Mouse (Mus musculus) gastrocnemius, postnatal 4 days (tissue): ENCODE measurements around the gene Crk. TPM values are rescaled to one million over a fixed set of nuclear protein-coding genes. Genes with fewer than 3 reads are reported as not detected.

Experiments used
- DNase-seq, 2 experiments: peaks; one replicate each; pipeline ENCODE4 v3.0.0; 2021 to 2022; ENCODE audit warnings: low spot score in 2 of 2, mixed read lengths in 2 of 2
- total RNA-seq, 2 experiments: library from RNA; stranded (reverse); gene quantifications; 2 replicates each; pipeline ENCODE4 v1.2.3; 2021

The Crk gene
- total RNA-seq, 2 experiments from 2014 or later: 67.5 to 76.6 TPM

- DNase-seq: no peak
These were observed 56.6 kb downstream of the Crk start for GRCm38 (mm10) chr11:75735462-75736252.

- no peak for DNase-seq
These were observed 57.9 kb downstream of the Crk start for GRCm38 (mm10) chr11:75736978-75737377.

- DNase-seq: no peak
These were observed 58.9 kb downstream of the Crk start for GRCm38 (mm10) chr11:75737806-75738476.

- no peak for DNase-seq
These were observed 59.4 kb downstream of the Crk start for GRCm38 (mm10) chr11:75738477-75738821.

- DNase-seq: no peak
These were observed 61.1 kb downstream of the Crk start for GRCm38 (mm10) chr11:75740204-75740603.

- DNase-seq: no peak
These were observed 62.6 kb downstream of the Crk start for GRCm38 (mm10) chr11:75741615-75742014.

GRCm38 (mm10) chr11:75744761-75745160, 65.7 kb downstream of the Crk start:
- DNase-seq: no peak

GRCm38 (mm10) chr11:75750537-75750936, 71.5 kb downstream of the Crk start:
- no peak for DNase-seq

- no peak for DNase-seq
These were observed 72.0 kb downstream of the Crk start for GRCm38 (mm10) chr11:75751082-75751481.

Other genes starting within 250 kb of the Crk start
- gene Serpinf2, start 239.7 kb upstream of the Crk start, total RNA-seq: 1 to 10 TPM in 1 of 2 experiments, under 1 TPM in 1; 0.32 to 2.7 TPM
- 10 to 100 TPM in 1 of 2 experiments, 1 to 10 TPM in 1; 9.3 to 10.4 TPM for gene Wdr81, start 224.5 kb upstream of the Crk start, total RNA-seq
- 10 to 100 TPM in 1 of 2 experiments, 1 to 10 TPM in 1; 9.6 to 12.6 TPM for gene Tlcd2, start 217.5 kb upstream of the Crk start, total RNA-seq
- 10 to 100 TPM; 97.2 TPM for gene Prpf8, start 192.4 kb upstream of the Crk start, total RNA-seq
- 10 to 100 TPM; 16.4 to 24.5 TPM for gene Rilp, start 169.2 kb upstream of the Crk start, total RNA-seq
- 1 to 10 TPM; 7.5 to 9.0 TPM for gene Scarf1, start 165.7 kb upstream of the Crk start, total RNA-seq
- gene Slc43a2, start 147.6 kb upstream of the Crk start, total RNA-seq: 10 to 100 TPM; 22.2 to 25.0 TPM
- 100 to 1,000 TPM; 106 to 117 TPM for gene Pitpna, start 91.2 kb upstream of the Crk start, total RNA-seq
- gene Inpp5k, start 48.3 kb upstream of the Crk start, total RNA-seq: 10 to 100 TPM; 26.7 to 28.4 TPM
- gene Myo1c, start 28.8 kb upstream of the Crk start, total RNA-seq: 10 to 100 TPM; 87.9 to 88.1 TPM
- 100 to 1,000 TPM; 749 to 818 TPM for gene Ywhae, start 53.6 kb downstream of the Crk start, total RNA-seq
- gene Doc2b, start 116.8 kb downstream of the Crk start, total RNA-seq: 1 to 10 TPM; 1.1 to 1.6 TPM